Mouse (Mus musculus): ENCODE measurements at regions not wholly inside any gene's neighbourhood (a gene's known extent, or its start where the extent isn't known, plus 50 kb on each side); places are given as distances from the start of the nearest gene placed in this dataset.
A peak's percentile ranks its signal among the peaks of the same experiment; 100 is the strongest.

GRCm38 (mm10) chr3:38250552-38250951, 234.1 kb downstream of the Ankrd50 start:
- no peak overlapping the region for H3K4me3 ChIP-seq (replicated peaks; ENCODE audit: low read length)
- no peak overlapping the region for H3K27ac ChIP-seq (replicated peaks; ENCODE audit: low read depth, low read length)
- peaks cover 6% of the 10 kb centered on the region; the same call in 1 of the 2 replicates for H3K9me3 ChIP-seq (ENCODE audit: control insufficient read depth, low read length)
- no peak overlapping the region for H3K4me2 ChIP-seq (replicated peaks; ENCODE audit: low read depth, low read length, severe bottlenecking)
- H3K9ac ChIP-seq (ENCODE audit: low read depth, low read length, severe bottlenecking) = no peak overlapping the region
- peaks cover 8% of the 10 kb centered on the region for H3K4me1 ChIP-seq (ENCODE audit: control insufficient read depth, insufficient read depth, low read length)
- WGBS = 77% methylated on average over 5 of the region's 5 CpGs
- DNase-seq (ENCODE audit: low spot score) (no peak), ATAC-seq (ENCODE audit: low FRiP score, low read depth) (no peak)
- no peaks in the 10 kb centered on the region for H3K27me3 ChIP-seq (ENCODE audit: control insufficient read depth, insufficient read depth, low read length)
- no peak for TF ChIP-seq POLR2A (IDR thresholded peaks at IDR 0.05; ENCODE audit: borderline replicate concordance, extremely low read depth, insufficient read depth, insufficient read length)
- H3K36me3 ChIP-seq (ENCODE audit: control insufficient read depth, insufficient read depth, low read length) = no peaks in the 10 kb centered on the region

DNA sequence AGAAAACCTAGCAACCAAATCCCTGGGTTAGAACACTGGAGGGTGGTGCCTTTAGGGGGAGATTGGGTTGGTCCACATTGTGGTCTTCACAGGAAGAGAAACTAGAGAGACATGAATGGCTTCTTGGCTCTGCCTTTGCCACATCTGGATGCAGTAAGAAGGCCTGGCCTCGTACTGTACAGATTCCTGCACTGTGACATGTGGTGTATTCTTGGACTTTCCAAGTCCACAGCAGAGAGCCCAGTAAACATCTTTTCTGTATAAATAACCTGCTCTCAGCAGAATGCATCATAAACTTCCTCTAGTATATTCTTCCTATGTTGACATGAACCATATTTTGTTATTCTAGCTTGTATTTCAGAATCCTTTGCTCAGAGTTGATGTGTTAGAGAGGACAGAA, 235.7 kb downstream of the Ankrd50 start:
- H3K4me2 ChIP-seq (replicated peaks; ENCODE audit: low read depth, low read length, severe bottlenecking) = no peak overlapping the region
- ATAC-seq (ENCODE audit: low FRiP score, low read depth) (no peak), DNase-seq (ENCODE audit: low spot score) (no peak)
- H3K27ac ChIP-seq (replicated peaks; ENCODE audit: low read depth, low read length) = no peak overlapping the region
- WGBS = 36% methylated on average over 1 of the region's 1 CpGs
- no peaks in the 10 kb centered on the region for H3K9me3 ChIP-seq (ENCODE audit: control insufficient read depth, low read length)
- no peak overlapping the region for H3K4me3 ChIP-seq (replicated peaks; ENCODE audit: low read length)
- no peak for TF ChIP-seq POLR2A (IDR thresholded peaks at IDR 0.05; ENCODE audit: borderline replicate concordance, extremely low read depth, insufficient read depth, insufficient read length)
- H3K4me1 ChIP-seq (ENCODE audit: control insufficient read depth, insufficient read depth, low read length) = peaks cover 8% of the 10 kb centered on the region
- no peaks in the 10 kb centered on the region for H3K36me3 ChIP-seq (ENCODE audit: control insufficient read depth, insufficient read depth, low read length)
- no peak overlapping the region for H3K9ac ChIP-seq (ENCODE audit: low read depth, low read length, severe bottlenecking)
- H3K27me3 ChIP-seq (ENCODE audit: control insufficient read depth, insufficient read depth, low read length) = no peaks in the 10 kb centered on the region

- peak; percentile 87 for ATAC-seq (ENCODE audit: low FRiP score, low read depth)
- 36% methylated on average over 2 of the region's 2 CpGs for WGBS
- Histone ChIP-seq H3K4me1 (ENCODE audit: control insufficient read depth, insufficient read depth, low read length) (peaks cover 8% of the 10 kb centered on the region), H3K4me2 (replicated peaks; ENCODE audit: low read depth, low read length, severe bottlenecking) (no peak overlapping the region), H3K9ac (ENCODE audit: low read depth, low read length, severe bottlenecking) (no peak overlapping the region), H3K27ac (replicated peaks; ENCODE audit: low read depth, low read length) (peak overlapping the region; percentile 82), H3K36me3 (ENCODE audit: control insufficient read depth, insufficient read depth, low read length) (no peaks in the 10 kb centered on the region), H3K9me3 (ENCODE audit: control insufficient read depth, low read length) (no peaks in the 10 kb centered on the region), H3K4me3 (replicated peaks; ENCODE audit: low read length) (no peak overlapping the region), H3K27me3 (ENCODE audit: control insufficient read depth, insufficient read depth, low read length) (no peaks in the 10 kb centered on the region)
- no peak for TF ChIP-seq POLR2A (IDR thresholded peaks at IDR 0.05; ENCODE audit: borderline replicate concordance, extremely low read depth, insufficient read depth, insufficient read length)
- peak; percentile 73 for DNase-seq (ENCODE audit: low spot score)
These were observed 238.2 kb downstream of the Ankrd50 start for GRCm38 (mm10) chr3:38246439-38246838.

- no peak for ATAC-seq (ENCODE audit: low FRiP score, low read depth)
- Histone ChIP-seq H3K4me3 (replicated peaks; ENCODE audit: low read length) (no peak overlapping the region), H3K4me1 (ENCODE audit: control insufficient read depth, insufficient read depth, low read length) (peaks cover 8% of the 10 kb centered on the region), H3K4me2 (replicated peaks; ENCODE audit: low read depth, low read length, severe bottlenecking) (no peak overlapping the region), H3K27me3 (ENCODE audit: control insufficient read depth, insufficient read depth, low read length) (no peaks in the 10 kb centered on the region), H3K9ac (ENCODE audit: low read depth, low read length, severe bottlenecking) (no peak overlapping the region), H3K36me3 (ENCODE audit: control insufficient read depth, insufficient read depth, low read length) (no peaks in the 10 kb centered on the region), H3K27ac (replicated peaks; ENCODE audit: low read depth, low read length) (no peak overlapping the region), H3K9me3 (ENCODE audit: control insufficient read depth, low read length) (no peaks in the 10 kb centered on the region)
- 92% methylated on average over 3 of the region's 3 CpGs for WGBS
- DNase-seq (ENCODE audit: low spot score) = no peak
- TF ChIP-seq POLR2A (IDR thresholded peaks at IDR 0.05; ENCODE audit: borderline replicate concordance, extremely low read depth, insufficient read depth, insufficient read length) = no peak
These were observed 241.4 kb downstream of the Ankrd50 start for GRCm38 (mm10) chr3:38243209-38243608.

DNA sequence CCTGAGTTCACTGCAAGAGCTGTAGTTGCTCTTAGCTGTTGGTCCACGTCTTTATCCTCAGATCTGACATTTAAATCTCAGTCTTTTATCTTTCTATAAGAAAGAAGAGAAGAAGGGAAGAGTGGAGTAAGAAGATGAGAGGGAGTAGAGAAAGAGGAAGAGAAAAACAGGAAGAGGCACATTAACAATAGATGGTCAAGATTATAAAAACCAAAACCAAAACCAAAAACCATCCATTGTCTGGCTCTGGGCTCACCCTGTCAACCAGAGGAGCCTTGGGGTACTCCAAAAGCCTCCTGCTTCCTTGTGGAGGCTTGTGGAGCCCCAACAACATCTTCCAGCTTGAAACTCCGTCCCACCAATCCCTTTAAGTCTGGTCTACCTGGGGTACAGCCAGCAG, 247.0 kb downstream of the Ankrd50 start:
- DNase-seq (ENCODE audit: low spot score) = no peak
- Histone ChIP-seq H3K4me3 (replicated peaks; ENCODE audit: low read length) (no peak overlapping the region), H3K4me1 (ENCODE audit: control insufficient read depth, insufficient read depth, low read length) (peaks cover 4% of the 10 kb centered on the region), H3K36me3 (ENCODE audit: control insufficient read depth, insufficient read depth, low read length) (no peaks in the 10 kb centered on the region), H3K27me3 (ENCODE audit: control insufficient read depth, insufficient read depth, low read length) (no peaks in the 10 kb centered on the region), H3K27ac (replicated peaks; ENCODE audit: low read depth, low read length) (no peak overlapping the region), H3K4me2 (replicated peaks; ENCODE audit: low read depth, low read length, severe bottlenecking) (no peak overlapping the region), H3K9me3 (ENCODE audit: control insufficient read depth, low read length) (no peaks in the 10 kb centered on the region), H3K9ac (ENCODE audit: low read depth, low read length, severe bottlenecking) (no peak overlapping the region)
- ATAC-seq (ENCODE audit: low FRiP score, low read depth) = no peak
- 71% methylated on average over 2 of the region's 2 CpGs for WGBS
- TF ChIP-seq POLR2A (IDR thresholded peaks at IDR 0.05; ENCODE audit: borderline replicate concordance, extremely low read depth, insufficient read depth, insufficient read length) = no peak

DNA sequence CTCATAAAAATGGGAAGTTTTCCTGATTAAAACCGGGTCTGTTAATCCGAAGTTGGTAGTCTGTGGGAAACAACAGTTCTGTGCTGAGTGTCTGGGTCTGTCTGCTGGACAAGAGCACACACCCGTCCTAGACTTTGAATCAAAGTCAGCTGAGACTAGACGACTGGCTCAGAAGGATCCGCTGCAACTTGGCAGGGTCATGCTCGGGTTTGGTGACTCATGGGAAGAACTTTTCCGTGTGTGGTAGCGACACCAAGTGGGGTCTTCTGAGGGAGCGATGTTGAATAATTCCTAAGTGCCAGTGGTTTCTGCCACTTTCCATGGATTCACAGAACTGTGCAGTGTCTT, 248.9 kb downstream of the Ankrd50 start:
- DNase-seq (ENCODE audit: low spot score) = no peak
- WGBS = 66% methylated on average over 9 of the region's 9 CpGs
- Histone ChIP-seq H3K9me3 (ENCODE audit: control insufficient read depth, low read length) (no peaks in the 10 kb centered on the region), H3K27me3 (ENCODE audit: control insufficient read depth, insufficient read depth, low read length) (no peaks in the 10 kb centered on the region), H3K36me3 (ENCODE audit: control insufficient read depth, insufficient read depth, low read length) (no peaks in the 10 kb centered on the region), H3K4me1 (ENCODE audit: control insufficient read depth, insufficient read depth, low read length) (peaks cover 18% of the 10 kb centered on the region), H3K4me3 (replicated peaks; ENCODE audit: low read length) (no peak overlapping the region), H3K9ac (ENCODE audit: low read depth, low read length, severe bottlenecking) (no peak overlapping the region), H3K4me2 (replicated peaks; ENCODE audit: low read depth, low read length, severe bottlenecking) (no peak overlapping the region), H3K27ac (replicated peaks; ENCODE audit: low read depth, low read length) (no peak overlapping the region)
- no peak for TF ChIP-seq POLR2A (IDR thresholded peaks at IDR 0.05; ENCODE audit: borderline replicate concordance, extremely low read depth, insufficient read depth, insufficient read length)
- no peak for ATAC-seq (ENCODE audit: low FRiP score, low read depth)
